Mouse (Mus musculus) kidney, adult 9 months (tissue): ENCODE results near the gene Mfsd12.

Source experiments
- DNase-seq: peaks from one replicate; pipeline ENCODE4 v3.0.0; 2022

Gene Mfsd12

DNA sequence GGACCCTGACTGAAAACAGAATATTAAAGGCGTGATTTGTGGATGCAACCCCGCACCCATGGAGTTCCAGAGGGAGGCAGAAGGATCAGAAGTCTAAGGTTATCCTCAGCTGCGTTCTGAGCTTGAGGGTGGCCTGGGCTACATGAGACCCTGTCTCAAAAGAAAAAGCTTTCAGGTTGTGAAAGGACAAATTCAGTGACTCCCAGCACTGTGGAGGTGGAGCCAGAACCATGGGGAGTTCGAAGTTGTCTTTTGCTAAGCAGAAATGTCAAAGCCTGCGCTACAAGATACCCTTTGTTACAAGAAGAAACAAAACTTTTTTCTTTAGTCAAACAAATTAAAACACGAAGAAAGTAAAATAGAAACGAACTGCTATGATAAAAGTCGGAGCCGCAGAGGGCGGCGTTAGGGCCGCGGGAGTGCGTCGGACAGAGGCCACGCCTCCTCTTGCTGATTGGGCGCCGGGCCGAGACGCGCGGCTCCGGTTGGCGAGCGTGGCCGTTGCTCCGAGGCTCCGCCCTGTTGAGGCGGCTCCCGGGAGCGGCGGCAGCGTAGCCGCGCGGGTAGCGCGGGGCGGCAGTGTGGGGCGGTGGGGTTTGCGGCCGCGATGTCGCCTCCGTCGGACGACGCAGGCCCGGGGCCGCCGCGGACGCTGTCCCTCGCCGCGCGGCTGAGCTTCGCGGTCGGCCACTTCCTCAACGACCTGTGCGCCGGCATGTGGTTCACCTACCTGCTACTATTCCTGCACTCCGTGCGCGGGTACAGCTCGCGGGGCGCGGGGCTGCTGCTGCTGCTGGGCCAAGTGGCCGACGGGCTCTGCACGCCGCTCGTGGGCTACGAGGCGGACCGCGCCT, at the start of gene Mfsd12:
Gene Mfsd12, plus strand, starts transcription at position 501 of the 854 bp plus-strand sequence.
- peak; percentile 89 for DNase-seq

DNA sequence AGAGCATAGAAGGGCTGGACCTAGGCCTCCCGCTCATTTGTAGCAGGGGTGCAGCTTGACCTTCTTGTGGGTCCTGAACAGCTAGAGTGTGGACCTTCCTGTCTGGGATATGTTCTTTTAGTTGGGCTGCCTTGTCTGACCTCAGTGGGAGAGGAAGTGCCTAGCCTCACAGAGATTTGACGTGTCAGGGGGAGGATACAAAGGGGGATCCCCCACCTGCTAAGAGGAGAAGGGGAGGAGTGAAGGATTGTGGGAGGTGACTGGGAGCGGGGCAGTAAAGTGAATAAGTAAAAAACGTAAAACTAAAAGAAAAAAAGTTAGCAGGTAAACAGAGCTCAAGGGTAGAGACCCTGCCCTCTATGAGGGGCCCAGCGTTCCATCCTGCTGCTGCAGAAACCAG, 47.7 kb upstream of the Mfsd12 start:
- DNase-seq, result no peak

DNA sequence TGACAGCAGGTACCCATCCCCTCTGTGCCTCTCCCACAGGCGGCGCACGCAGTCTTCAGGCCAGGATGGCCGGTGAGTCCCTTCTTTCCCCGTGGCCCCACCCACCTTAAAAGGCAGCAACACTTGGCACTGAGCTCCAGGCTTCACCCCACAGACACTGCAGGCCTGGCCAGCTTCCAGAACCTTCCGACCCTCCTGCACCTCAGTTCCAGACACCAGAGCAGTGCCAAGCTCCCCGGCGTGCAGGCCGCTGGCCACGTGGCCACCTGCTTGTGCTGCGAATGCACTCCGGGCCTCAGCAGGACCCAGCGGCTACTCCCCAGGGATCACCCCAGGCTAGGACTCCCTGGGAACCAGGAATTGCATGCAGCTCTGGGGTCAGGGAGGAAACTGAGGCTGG, 43.7 kb upstream of the Mfsd12 start:
- no peak for DNase-seq

DNA sequence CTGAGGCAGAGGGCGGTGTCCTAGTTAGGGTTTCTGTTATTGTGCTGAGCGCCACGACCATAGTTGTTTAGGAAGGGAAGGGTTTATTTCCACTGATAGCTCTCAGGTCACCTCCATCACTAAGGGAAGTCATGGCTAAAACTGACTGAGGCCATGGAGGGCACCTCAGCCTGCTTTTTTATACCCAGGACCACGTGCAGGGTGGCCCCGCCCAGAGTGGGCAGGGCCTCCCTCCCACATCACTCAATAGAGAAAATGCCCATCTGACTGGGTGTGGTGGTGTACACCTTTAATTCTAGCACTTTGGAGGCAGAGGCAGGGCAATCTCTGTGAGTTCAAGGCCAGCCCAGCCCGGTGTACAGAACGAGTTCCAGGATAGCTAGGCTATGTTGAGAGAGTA, 43.1 kb upstream of the Mfsd12 start:
- DNase-seq, result peak; percentile 21

DNA sequence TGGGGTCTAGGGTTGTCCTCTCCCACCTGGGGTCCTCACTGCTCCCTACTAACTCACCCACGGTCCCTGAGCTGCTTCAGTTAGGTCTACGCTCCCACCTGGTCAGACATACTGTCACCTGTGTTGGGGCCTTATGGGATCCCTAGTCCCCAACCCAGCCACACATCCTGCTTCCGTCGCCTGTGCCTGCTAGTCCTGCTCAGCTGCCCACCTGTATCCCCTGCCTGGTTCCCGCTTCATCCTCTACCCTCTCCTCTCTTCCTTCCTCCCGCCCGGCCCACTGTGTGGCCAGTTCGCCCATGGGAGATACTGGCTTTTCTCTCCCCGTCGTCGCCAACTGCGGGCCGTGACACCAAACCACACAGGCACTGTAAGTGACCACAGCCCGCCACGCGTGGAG, 41.7 kb upstream of the Mfsd12 start:
- DNase-seq, result no peak

DNA sequence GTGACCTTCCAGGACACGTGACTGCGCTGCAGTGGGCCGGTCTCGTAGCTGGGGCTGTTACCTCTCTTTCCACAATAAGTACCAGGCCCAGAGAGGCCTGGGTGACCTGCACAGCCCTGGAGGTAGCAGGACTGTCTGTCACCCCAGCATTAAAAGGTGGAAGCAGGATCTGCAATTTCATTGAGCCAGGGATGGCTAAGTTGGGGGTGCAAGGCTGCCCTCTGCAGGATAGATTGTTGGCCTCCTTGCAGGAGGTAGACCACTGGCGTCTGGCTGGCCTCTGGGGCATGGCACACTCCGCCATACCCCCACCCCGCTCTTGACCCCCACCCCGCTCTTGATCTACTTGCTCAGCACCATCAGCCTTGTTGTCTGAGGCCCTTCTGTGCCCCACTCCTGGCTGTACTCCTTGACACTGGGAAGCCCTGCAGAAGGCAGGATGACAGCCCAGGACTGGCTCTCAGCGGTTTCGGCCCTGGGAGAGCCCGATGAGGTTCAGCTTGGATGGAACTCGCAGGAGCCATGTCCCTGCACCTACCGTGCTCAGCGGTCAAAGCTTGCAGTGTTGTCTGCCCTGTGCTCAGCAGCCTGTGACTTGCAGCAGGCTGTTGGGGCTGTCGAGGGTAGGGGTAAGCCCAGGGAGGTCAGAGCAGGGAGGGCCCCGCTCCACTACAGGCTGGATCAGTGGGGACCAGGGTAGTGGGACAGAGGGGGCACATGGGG, 40.8 kb upstream of the Mfsd12 start:
- peak; percentile 61 for DNase-seq

DNA sequence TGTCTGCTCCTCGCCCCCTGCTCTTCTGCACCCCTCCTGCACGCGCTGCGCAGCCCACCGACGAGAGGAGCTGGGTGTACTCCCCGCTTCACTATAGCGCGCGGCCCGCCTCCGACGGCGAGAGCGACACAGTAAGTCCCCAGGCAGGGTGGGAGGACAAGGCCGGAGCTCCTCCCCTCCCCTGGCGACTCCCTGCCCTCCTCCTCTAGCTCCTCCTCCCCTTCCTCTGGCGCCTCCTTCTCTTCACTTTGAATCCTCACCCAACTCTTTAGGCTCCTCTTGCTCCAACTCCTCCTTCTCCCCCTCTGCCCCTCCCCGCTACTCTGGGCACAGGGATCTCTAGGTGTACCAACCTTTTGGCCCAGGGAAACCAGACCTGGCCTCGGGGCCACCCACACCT, 40.0 kb upstream of the Mfsd12 start:
- peak; percentile 75 for DNase-seq

DNA sequence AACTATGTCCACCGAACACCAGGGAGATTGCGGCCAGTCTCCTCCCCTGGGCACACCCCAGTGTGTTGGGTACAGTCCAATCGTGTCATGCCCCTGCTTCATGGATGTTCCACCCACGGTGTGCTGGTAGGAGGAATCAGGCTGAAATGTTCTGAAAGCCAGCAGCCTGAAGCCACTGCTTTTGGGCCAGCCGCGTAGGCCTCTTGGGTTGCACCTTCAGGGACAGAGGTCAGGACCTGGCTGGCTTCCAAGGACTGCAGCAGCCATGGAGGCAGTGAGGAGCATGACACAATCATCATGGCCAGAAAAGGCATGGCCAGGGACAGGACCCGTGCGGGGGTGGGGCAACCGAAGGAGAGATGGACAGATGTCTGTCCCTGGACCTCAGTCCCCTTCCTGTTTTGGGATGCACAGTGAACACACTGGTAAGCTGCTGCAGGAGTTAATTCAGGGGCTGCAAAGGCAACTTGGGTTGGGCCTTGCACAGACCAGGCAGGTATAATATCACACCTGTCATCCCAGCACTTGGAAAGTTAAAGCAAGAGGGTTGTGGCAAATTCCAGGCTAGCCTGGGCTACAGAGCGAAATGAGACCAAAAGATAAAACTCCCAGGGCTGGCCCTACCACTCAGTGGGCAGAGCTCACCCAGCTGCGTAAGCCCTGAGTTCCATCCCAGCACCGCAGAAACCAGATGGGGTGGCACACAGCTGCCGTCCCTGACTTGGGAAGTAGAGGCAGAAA, 38.5 kb upstream of the Mfsd12 start:
- peak; percentile 48 for DNase-seq

DNA sequence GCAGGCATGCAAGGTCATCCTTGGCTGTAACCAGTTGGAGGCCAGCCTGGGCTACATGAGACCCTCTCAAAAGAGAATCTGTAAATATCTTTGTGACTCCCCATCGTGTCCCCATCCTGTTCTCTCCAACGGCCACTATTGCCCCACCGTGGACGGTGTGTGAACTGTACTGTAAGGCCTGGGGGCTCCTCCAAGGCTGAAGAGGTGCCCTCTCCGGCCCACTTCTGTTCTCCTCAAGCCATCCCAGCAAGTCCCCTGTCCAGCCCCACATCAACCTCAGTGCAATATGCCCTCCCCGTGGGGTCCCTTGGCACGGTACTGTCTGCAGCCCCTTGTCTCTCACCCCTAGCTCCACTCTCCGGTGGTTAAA, 38.0 kb upstream of the Mfsd12 start:
- DNase-seq, result peak; percentile 43

DNA sequence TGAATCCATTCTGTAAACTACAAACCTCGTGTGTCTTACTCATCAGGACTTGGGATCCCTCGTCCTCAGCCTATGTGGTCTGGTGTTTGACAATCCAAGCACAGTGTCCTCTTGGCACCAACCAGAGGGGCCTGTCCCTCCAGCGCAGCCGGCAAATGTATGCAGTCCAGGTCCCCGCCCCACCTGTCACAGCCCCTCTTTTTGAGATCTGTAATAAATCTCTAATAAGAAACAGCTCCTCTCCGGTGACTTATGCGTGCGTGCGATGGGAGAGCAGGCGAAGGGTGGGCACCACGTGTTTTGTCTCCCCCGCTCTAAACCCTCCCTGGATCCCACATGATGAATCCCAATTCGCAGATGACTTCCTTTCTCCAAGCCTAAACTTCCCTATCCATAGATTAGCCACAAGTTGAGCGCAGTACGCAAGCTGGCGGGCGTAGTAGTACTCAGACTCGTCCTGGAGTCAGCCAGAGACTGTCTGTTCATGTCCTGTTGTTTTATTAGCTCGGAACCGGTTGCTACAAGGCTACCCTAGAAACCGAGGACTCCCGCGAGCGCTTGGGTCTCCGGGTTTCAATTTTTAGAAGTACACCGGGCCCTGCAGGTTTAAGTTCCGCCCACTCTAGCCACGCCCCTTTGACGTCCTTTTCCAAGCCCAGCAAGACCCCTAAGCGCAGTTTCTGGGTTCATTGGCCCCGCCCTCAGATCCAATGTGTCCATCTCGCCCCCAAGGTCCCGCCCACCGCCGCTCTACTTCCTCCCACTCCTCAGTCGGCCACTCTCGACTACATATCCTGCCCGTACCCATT, 37.3 kb upstream of the Mfsd12 start:
- no peak for DNase-seq

DNA sequence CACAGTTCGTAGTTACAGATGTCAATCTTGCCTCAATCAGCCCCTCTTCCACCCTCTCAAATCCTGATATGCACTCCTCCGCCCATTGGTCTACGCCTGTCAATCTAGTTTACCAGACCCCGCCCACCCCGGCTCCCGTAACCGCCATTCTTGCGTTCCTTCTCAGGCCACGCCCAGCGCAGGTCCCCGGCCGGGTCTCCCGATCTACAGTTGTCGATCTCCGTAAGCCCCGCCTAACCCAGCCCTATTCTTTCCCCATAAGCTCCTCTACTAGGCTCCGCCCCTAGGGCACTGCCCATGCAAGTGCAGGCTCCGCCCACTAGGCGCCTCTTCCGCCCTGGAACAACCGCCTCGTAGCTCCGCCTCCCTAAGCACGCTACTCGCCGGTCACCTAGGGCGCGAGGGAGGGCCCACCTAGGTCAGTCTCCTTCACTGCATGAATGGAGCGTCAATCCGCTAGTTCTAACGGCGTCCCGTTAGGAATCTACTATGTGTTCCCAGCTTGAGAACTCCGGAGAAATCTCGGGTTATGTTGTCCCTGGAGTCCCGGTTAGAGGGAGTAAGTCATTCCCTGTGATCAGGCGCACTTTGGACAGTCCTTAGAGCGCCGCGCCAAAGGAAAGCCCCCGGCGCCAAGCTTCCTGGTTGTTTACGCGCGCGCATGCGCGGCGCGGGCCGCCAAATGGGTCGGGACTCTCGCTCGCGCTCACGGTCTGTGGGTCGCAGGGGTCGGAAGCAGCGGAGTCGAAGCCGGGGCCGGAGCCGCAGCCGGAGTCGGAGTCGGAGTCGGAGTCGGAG, 36.5 kb upstream of the Mfsd12 start, which contains the start of gene Cactin:
Gene Cactin, plus strand, starts transcription at position 554 of the 798 bp plus-strand sequence.
- peak; percentile 100 for DNase-seq

DNA sequence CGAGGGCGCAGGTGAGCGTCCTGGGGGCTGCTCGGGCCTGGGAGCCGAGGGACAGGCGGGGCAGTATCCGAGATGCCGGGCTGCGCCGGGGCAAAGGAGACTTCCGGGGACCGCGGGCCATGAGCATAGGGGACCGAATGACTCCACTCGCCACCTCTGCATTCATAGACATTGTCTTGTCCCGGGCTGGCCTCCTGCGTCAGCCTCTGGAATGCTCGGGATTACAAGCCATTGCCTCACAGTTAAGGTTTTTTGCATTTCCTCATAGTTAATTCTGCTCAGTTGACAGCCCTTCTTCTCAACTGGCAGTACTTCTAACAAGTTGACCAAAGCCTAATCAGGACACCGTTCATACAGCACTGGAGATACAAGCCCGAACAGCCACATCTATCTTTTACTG, 35.9 kb upstream of the Mfsd12 start:
- DNase-seq, result no peak

DNA sequence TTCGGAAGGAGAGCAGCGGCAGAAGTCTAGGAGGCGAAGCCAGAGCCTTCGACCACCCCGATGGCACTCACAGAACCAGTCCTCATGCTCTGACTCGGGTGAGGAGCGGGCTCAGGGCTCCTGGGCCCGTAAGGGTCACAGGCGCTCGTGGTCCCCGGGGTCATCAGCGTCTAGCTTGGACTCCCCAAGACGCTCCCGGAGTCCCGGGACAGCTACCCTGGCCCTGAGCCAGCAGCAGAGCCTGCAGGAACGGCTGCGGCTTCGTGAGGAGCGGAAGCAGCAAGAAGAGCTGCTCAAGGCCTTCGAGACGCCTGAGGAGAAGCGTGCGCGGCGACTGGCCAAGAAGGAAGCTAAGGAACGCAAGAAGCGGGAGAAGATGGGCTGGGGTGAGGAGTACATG, 34.8 kb upstream of the Mfsd12 start:
- peak; percentile 33 for DNase-seq

DNA sequence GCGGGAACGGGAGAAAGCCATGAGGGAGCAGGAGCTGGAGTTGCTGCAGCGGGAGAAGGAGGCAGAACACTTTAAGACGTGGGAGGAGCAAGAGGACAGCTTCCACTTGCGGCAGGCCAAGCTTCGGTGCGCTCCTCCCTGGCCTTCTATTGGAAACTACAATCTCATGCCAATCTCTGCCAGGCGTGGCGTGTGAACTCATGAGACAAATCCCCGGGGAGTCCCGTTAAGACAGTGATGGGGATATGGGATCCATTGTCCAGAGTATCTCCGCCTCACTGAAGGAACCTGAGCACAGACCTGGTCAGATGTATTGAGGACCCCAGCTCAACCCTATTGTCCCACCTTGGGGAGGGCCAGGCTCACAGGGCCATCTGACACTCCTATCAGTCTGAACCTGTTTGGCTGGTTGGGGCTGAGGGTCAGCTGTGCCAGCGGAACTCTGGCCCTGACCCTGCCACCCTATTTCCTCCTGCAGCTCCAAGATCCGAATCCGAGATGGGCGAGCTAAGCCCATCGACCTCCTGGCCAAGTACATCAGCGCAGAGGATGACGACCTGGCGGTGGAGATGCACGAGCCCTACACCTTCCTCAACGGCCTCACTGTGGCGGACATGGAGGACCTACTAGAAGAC, 34.0 kb upstream of the Mfsd12 start:
- peak; percentile 45 for DNase-seq

DNA sequence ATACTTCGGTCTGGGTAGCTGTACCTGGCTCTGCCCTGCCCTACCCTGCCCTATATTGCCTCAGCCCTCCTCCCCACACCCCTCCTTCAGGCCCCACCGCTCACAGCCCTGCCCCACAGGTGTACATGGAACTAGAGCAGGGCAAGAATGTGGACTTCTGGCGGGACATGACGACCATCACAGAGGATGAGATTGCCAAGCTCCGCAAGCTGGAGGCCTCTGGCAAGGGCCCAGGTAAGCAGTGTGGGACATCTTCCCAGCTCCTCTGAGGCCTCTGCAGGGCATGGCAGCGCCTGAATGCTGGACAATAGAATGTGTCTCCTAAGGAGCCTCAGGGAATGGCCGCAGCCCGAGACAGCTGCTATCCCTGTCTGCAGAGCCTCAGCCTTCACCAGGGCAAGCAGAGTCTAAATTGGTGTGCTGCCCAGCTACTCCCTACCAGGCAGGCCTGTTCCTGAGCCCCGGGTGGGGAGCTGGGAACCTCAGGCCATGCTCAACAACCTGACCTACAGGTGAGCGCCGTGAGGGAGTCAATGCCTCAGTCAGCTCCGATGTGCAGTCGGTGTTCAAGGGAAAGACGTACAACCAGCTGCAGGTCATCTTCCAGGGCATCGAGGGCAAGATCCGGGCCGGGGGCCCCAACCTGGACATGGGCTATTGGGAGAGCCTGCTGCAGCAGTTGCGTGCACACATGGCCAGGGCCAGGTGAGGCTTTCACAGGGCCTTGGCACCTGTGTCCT, 33.3 kb upstream of the Mfsd12 start:
- no peak for DNase-seq

DNA sequence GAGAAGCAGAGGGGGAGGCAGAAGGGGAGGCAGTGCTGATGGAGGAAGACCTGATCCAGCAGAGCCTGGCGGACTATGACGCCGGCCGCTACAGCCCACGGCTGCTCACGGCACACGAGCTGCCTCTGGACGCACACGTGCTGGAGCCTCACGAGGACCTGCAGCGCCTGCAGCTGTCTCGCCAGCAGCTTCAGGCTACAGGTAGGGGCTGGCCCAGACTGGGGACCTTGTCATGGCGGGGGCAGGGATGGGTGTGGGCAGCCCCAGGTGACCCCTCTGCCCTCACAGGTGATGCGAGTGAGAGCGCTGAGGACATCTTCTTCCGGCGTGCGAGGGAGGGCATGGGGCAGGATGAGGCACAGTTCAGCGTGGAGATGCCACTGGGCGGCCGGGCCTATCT, 32.1 kb upstream of the Mfsd12 start:
- DNase-seq, result peak; percentile 13

DNA sequence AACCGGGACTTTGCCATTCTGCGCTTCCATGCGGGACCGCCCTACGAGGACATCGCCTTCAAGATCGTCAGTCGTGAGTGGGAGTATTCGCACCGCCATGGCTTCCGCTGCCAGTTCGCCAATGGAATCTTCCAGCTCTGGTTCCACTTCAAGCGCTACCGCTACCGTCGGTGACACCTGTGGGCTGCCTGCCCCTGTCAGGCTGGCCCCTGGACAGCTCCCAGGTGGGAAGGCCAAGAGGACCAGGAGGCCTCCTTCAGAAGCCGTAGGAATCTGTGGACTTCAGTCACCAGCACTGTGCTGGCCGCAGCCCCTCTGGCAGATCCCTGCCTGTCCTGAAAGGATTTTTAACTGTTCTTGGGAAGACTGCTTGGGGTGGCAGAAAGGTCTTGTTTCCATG, 31.5 kb upstream of the Mfsd12 start:
- DNase-seq, result no peak

DNA sequence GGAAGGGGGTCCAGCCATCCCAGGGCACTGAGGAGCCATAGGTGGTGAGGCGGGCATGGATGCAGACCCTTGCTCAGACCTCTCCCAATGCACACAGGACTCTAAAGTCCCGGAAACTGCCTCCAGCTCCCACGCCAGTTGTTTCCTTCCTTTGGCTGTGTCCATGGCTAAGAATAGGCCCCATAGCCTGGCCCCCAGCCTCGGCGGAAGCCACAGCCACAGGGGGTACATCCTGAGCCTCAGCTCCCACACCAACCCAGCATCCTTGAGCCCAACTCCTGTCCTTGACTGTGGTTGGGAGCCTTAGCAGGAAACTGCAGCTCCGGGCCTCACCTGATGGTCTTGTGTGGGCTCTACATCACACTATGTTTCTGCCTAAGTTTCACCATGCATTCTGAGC, 30.4 kb upstream of the Mfsd12 start:
- DNase-seq, result peak; percentile 68

DNA sequence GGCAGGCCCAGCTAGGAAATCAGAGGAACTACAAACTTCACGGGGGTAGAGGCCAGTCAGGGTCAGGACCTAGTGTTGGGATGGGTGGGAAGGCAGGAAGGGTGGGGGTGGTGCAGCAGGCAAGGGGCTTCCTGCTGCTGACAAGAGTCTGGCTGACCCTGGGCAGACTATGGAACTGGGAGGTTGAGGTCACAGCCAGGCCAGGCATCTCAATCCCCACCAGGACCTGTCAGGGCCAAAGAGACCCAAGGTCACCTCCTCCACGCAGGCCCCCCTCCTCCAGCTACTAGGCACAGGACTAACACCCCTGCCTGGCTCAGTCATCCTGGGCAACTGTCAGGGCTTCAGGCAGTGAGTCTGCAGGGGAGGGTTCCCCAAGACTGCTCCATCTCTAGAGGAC, 29.3 kb upstream of the Mfsd12 start:
- peak; percentile 45 for DNase-seq

DNA sequence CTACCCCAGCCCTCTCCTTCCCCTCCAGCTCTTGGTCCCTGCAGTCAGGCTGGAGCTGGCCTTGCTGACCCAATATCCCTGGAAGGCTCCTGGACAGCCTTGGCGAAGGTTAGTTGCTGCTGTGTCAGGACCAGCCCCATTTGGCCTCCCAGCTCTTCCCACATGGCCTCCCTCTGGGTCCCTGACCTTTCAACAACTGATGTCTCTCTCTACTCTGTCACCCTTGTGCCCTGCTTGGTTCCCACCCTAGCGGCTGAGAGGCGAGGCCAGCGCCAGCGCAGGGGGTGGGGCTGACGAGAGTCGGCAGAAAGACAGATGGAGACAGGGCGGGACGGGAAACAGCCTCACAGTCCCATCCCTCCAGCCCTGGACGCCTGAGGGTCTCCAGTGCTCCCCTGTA, 28.9 kb upstream of the Mfsd12 start, which contains the start of gene Tbxa2r:
Gene Tbxa2r, plus strand, starts transcription at position 346 of the 400 bp plus-strand sequence.
- DNase-seq, result peak; percentile 68
